Mouse (Mus musculus) CH12.LX (cell line): ENCODE measurements around the gene Stx4a. TPM values are rescaled to one million over a fixed set of nuclear protein-coding genes. Genes with fewer than 3 reads are reported as not detected.

ENCODE experiments used
- DNase-seq: peaks from one replicate; pipeline ENCODE4 v3.0.0-alpha.2; 2013; ENCODE audit errors: extremely low read depth
- H3K27ac ChIP-seq: 2 replicates; pipeline ENCODE4 v1.5.1; 2012; ENCODE audit warnings: low read depth, mild to moderate bottlenecking, control low read depth, moderate library complexity; ENCODE audit not compliant: insufficient read depth
- H3K27me3 ChIP-seq: replicated peaks from 2 replicates; pipeline ENCODE3; 2012; ENCODE audit warnings: inconsistent platforms
- H3K36me3 ChIP-seq, 2 experiments: replicated peaks in 1 of 2; 2 replicates each; pipeline versions ENCODE3 to v1.6.1; 2012; ENCODE audit warnings: inconsistent platforms in 1 of 2, low read length in 1 of 2, mild to moderate bottlenecking in 1 of 2, mixed read lengths in 1 of 2, moderate library complexity in 1 of 2; ENCODE audit not compliant: control insufficient read depth in 1 of 2, insufficient read depth in 1 of 2
- H3K4me1 ChIP-seq, 2 experiments: 2 replicates each; pipeline ENCODE4 v1.6.1; 2012; ENCODE audit warnings: inconsistent platforms in 1 of 2, moderate library complexity in 1 of 2; ENCODE audit not compliant: insufficient read depth in 2 of 2, control insufficient read depth in 1 of 2
- H3K4me2 ChIP-seq: 2 replicates; pipeline ENCODE4 v1.6.1; 2012; ENCODE audit warnings: low read depth, mild to moderate bottlenecking, control low read depth; ENCODE audit not compliant: poor library complexity, insufficient read depth, severe bottlenecking
- H3K4me3 ChIP-seq, 3 experiments: fragments of 150-350 bp in 1 of 3; sonication (generic) in 1 of 3; replicated peaks in 1 of 3; 2 replicates each; pipeline versions ENCODE3 to v1.5.1; 2011 to 2012; ENCODE audit warnings: low read depth in 2 of 3, low read length in 2 of 3, mild to moderate bottlenecking in 2 of 3, moderate library complexity in 2 of 3, control low read depth in 1 of 3, improper control_type of control experiment in 1 of 3, inconsistent platforms in 1 of 3, mixed read lengths in 1 of 3; ENCODE audit not compliant: poor library complexity in 1 of 3
- H3K79me2 ChIP-seq: replicated peaks from 2 replicates; pipeline ENCODE4 v1.6.1; 2012; ENCODE audit warnings: mild to moderate bottlenecking, moderate library complexity; ENCODE audit not compliant: control insufficient read depth, poor library complexity, insufficient read depth, severe bottlenecking; ENCODE audit errors: extremely low read depth
- H3K9ac ChIP-seq: 2 replicates; pipeline ENCODE4 v1.6.1; 2012; ENCODE audit warnings: low read depth, mild to moderate bottlenecking, control low read depth, moderate library complexity; ENCODE audit not compliant: insufficient read depth
- H3K9me3 ChIP-seq: replicated peaks from 2 replicates; pipeline ENCODE3; 2012; ENCODE audit warnings: low read length, inconsistent platforms, mixed read lengths
- BHLHE40 ChIP-seq: IDR thresholded peaks from 2 replicates; pipeline ENCODE4 v1.6.1; 2011; ENCODE audit warnings: mild to moderate bottlenecking, low read depth, low read length, improper control_type of control experiment
- CHD1 ChIP-seq: IDR thresholded peaks from 2 replicates; pipeline ENCODE4 v1.6.1; 2012; ENCODE audit warnings: low read depth, low read length, improper control_type of control experiment, inconsistent platforms
- CHD2 ChIP-seq: IDR thresholded peaks from 2 replicates; pipeline ENCODE4 v1.6.1; 2011; ENCODE audit warnings: low read length, improper control_type of control experiment
- E2F4 ChIP-seq: IDR thresholded peaks from 2 replicates; pipeline ENCODE4 v1.6.1; 2011; ENCODE audit warnings: low read depth, low read length, improper control_type of control experiment; ENCODE audit not compliant: insufficient replicate concordance
- EP300 ChIP-seq: IDR thresholded peaks from 2 replicates; pipeline ENCODE4 v1.6.1; 2011; ENCODE audit warnings: low read length, improper control_type of control experiment
- GABPA ChIP-seq: IDR thresholded peaks from 2 replicates; pipeline ENCODE4 v1.6.1; 2012; ENCODE audit warnings: low read depth, low read length, improper control_type of control experiment, inconsistent platforms; ENCODE audit not compliant: insufficient replicate concordance
- HCFC1 ChIP-seq: IDR thresholded peaks from 2 replicates; pipeline ENCODE4 v1.6.1; 2012; ENCODE audit warnings: low read depth, mild to moderate bottlenecking, inconsistent platforms, low read length, improper control_type of control experiment
- IRF4 ChIP-seq: IDR thresholded peaks from 2 replicates; pipeline ENCODE4 v1.6.1; 2014; ENCODE audit warnings: low read depth, mild to moderate bottlenecking, inconsistent platforms, low read length, improper control_type of control experiment
- JUN ChIP-seq: IDR thresholded peaks from 2 replicates; pipeline ENCODE4 v1.6.1; 2011; ENCODE audit warnings: low read depth, mild to moderate bottlenecking, low read length, improper control_type of control experiment, moderate library complexity; ENCODE audit not compliant: insufficient read depth
- KAT2A ChIP-seq: IDR thresholded peaks from 2 replicates; pipeline ENCODE4 v1.6.1; 2012; ENCODE audit warnings: low read length, improper control_type of control experiment, inconsistent platforms; ENCODE audit not compliant: insufficient replicate concordance
- MAFK ChIP-seq: IDR thresholded peaks from 2 replicates; pipeline ENCODE4 v1.6.1; 2011; ENCODE audit warnings: low read length, improper control_type of control experiment; ENCODE audit not compliant: insufficient replicate concordance
- MYC ChIP-seq: IDR thresholded peaks from 2 replicates; pipeline ENCODE4 v1.6.1; 2011; ENCODE audit warnings: low read depth, mild to moderate bottlenecking, improper control_type of control experiment, low read length
- NELFE ChIP-seq: IDR thresholded peaks from 2 replicates; pipeline ENCODE4 v1.6.1; 2011; ENCODE audit warnings: low read depth, low read length, improper control_type of control experiment
- NRF1 ChIP-seq: IDR thresholded peaks from 2 replicates; pipeline ENCODE4 v1.6.1; 2014; ENCODE audit warnings: low read depth, mild to moderate bottlenecking, inconsistent platforms, low read length, improper control_type of control experiment, moderate library complexity
- PAX5 ChIP-seq: IDR thresholded peaks from 2 replicates; pipeline ENCODE4 v1.6.1; 2012; ENCODE audit warnings: low read length, inconsistent platforms, mixed read lengths
- POLR2AphosphoS2 ChIP-seq: IDR thresholded peaks from 2 replicates; pipeline ENCODE4 v1.6.1; 2011; ENCODE audit warnings: low read depth, low read length, improper control_type of control experiment
- RAD21 ChIP-seq: IDR thresholded peaks from 2 replicates; pipeline ENCODE4 v1.6.1; 2011; ENCODE audit warnings: low read depth, mild to moderate bottlenecking, low read length, improper control_type of control experiment, moderate library complexity
- SMC3 ChIP-seq: IDR thresholded peaks from 2 replicates; pipeline ENCODE4 v1.6.1; 2011; ENCODE audit warnings: low read depth, low read length, improper control_type of control experiment
- TBP ChIP-seq: conservative IDR thresholded peaks from 2 replicates; pipeline ENCODE4 v1.6.1; 2011; ENCODE audit warnings: low read depth, low read length, improper control_type of control experiment
- TCF12 ChIP-seq: IDR thresholded peaks from 2 replicates; pipeline ENCODE4 v1.6.1; 2014; ENCODE audit warnings: low read depth, mild to moderate bottlenecking, inconsistent platforms, low read length, improper control_type of control experiment
- USF1 ChIP-seq: IDR thresholded peaks from 2 replicates; pipeline ENCODE4 v1.6.1; 2014; ENCODE audit warnings: low read depth, mild to moderate bottlenecking, inconsistent platforms, low read length, improper control_type of control experiment
- ZMIZ1 ChIP-seq: IDR thresholded peaks from 2 replicates; pipeline ENCODE4 v1.6.1; 2012; ENCODE audit warnings: low read depth, mild to moderate bottlenecking, inconsistent platforms, low read length, improper control_type of control experiment
- ZNF384 ChIP-seq: IDR thresholded peaks from 2 replicates; pipeline ENCODE4 v1.6.1; 2012; ENCODE audit warnings: low read depth, low read length, improper control_type of control experiment, inconsistent platforms
- dilution Hi-C: fragments of 300-500 bp; cut with MboI; formaldehyde crosslinking; loops from 2 replicates; pipeline ENCODE4 v1.14.3; 2020; ENCODE audit warnings: low sequenced_read_pairs; ENCODE audit not compliant: extremely low pct_unique_long_range_greater_than_20kb, extremely low pct_ligation_motif_present
- in situ Hi-C: fragments of 300-500 bp; cut with MboI; formaldehyde crosslinking; loops from 3 replicates; pipeline ENCODE4 v1.14.3; 2019; ENCODE audit warnings: low sequenced_read_pairs, low pct_ligation_motif_present, low pct_unique_long_range_greater_than_20kb, mixed read lengths
- polyA plus RNA-seq: library from polyadenylated mRNA; unstranded; fragments of >175 nt; gene quantifications from 2 replicates; pipeline ENCODE4 v1.2.1, GENCODE M21; 2012; ENCODE audit warnings: low read depth; ENCODE audit not compliant: insufficient read length
- total RNA-seq, 2 experiments: library from RNA; depleted of rRNA; stranded (reverse); fragments of 300-350 nt in 1 of 2; fragments of >200 nt in 1 of 2; gene quantifications; 2 replicates each; pipeline ENCODE4 v1.2.3; 2012 to 2014

The Stx4a gene
- total and polyA plus RNA-seq, 3 experiments = 16.5 to 50.5 (median 25.4) TPM

DNA sequence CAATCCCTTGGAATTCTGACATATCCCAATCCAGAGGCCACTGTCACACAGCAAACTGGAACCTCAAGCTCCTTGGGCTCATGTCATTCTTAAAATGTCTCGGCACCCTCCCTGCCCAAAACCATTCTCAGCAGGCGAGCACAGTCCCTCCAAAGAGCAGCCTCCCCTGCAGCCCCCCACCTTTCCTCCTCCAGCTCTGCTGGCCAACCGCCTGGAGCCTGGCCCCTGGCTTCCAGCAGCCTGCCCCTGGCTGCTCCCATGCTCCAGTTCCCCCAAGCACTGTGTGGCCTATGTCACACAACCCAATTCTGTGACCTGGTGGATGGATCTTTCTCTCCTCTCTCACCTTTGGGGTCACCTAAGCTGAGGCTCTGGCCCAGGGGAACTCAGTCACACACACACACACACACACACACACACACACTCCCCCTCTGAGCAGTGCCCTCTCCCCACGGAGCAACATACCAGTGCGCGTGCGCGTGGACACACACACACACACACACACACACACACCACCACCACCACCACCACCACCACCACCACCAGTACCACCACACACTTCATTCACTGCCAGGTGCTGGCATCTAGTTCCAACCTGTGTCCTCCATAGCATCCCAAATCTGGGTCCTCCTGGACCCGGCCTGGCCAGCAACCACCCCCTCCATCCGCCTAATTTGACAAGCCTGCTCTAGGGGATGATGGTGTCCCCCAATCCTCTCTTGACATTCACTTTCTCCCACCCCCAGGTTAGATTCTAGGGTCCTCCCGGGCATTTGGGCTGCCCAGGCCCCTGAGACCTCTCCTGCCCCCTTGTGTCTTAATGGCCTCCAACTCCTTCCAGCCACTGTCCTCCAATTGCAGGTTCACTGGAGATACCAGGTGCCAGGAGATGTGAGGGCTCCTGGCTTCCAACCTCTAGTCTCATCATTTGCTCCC is 590 bp upstream of the Stx4a start:
- H3K27me3 ChIP-seq = no peaks in the 10 kb centered on the region
- DNase-seq = no peak
- no peak for TF ChIP-seq TCF12
- H3K9ac ChIP-seq = no peak overlapping the region
- H3K4me3 ChIP-seq = no peak overlapping the region
- H3K4me2 ChIP-seq = no peak overlapping the region
- in situ Hi-C loops (no loop called here), dilution Hi-C loops (no loop called here)
- no peaks in the 10 kb centered on the region for H3K36me3 ChIP-seq
- H3K9me3 ChIP-seq = no peaks in the 10 kb centered on the region
- peaks cover 4 to 28% of the 10 kb centered on the region in 2 experiments; a peak in 3 of 4 replicates for H3K4me1 ChIP-seq
- H3K79me2 ChIP-seq = no peaks in the 10 kb centered on the region
- H3K27ac ChIP-seq = no peak overlapping the region

DNA sequence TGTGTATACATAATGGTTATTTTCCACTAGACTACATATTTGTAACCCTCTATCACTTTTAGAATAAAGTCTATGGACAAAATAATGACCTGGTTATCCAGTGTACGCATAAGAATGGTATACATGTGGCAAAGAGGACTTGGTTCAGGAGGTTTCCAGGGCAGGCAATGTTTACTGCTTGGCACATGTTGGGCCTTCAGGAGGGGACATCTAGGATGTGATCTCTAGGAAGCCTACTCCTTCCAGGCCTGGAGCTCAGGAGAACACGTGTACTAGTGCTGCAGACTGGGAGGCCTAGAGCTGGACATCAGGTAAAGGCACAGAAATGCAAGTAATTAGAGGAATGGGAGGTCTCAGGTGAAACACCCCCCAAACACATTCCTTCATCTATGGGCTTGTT is 11.5 kb downstream of the Stx4a start:
- no peak overlapping the region for H3K4me3 ChIP-seq
- dilution Hi-C loops (no loop called here), in situ Hi-C loops (no loop called here)
- no peaks in the 10 kb centered on the region for H3K36me3 ChIP-seq
- no peaks in the 10 kb centered on the region for H3K9me3 ChIP-seq
- DNase-seq = no peak
- H3K4me2 ChIP-seq = no peak overlapping the region
- no peak overlapping the region for H3K27ac ChIP-seq
- H3K9ac ChIP-seq = no peak overlapping the region
- TF ChIP-seq JUN (no peak), POLR2AphosphoS2 (no peak), CHD1 (no peak), GABPA (no peak), KAT2A (no peak), ZMIZ1 (no peak), E2F4 (no peak), MAFK (no peak), TCF12 (no peak)
- no peaks in the 10 kb centered on the region for H3K27me3 ChIP-seq
- H3K79me2 ChIP-seq = no peaks in the 10 kb centered on the region
- no peaks in the 10 kb centered on the region; a peak in 1 of 4 replicates for H3K4me1 ChIP-seq

DNA sequence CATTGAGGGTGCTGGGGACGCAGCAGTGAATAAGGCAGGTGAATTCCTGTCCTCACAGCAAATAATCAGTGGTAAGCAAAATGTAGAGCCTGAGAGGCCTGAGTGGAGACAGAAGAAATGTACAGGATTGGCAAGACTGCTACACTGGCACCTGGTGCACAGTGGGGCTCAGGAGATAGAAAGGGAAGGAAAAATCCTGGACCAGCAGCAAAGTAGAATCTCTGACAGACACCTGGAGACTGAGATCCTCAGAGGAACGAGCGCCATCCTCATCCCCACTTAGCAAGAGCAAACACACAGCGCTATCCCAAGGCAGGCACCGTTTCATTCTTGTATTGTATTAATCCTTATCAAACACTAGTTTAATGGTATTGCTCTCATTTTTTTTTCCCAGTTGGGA is 13.4 kb downstream of the Stx4a start:
- no peak overlapping the region for H3K27ac ChIP-seq
- no peaks in the 10 kb centered on the region for H3K9me3 ChIP-seq
- DNase-seq = no peak
- H3K4me2 ChIP-seq = no peak overlapping the region
- no peak for TF ChIP-seq BHLHE40
- TF ChIP-seq EP300 = no peak
- TF ChIP-seq CHD1 = no peak
- no peak for TF ChIP-seq GABPA
- no peak for TF ChIP-seq USF1
- TF ChIP-seq SMC3 = no peak
- no peak for TF ChIP-seq PAX5
- TF ChIP-seq IRF4 = no peak
- TF ChIP-seq CHD2 = no peak
- TF ChIP-seq MYC = no peak
- no peak for TF ChIP-seq NRF1
- no peak for TF ChIP-seq TCF12
- no peak for TF ChIP-seq TBP
- TF ChIP-seq KAT2A = no peak
- TF ChIP-seq ZNF384 = no peak
- TF ChIP-seq RAD21 = no peak
- no peak for TF ChIP-seq NELFE
- TF ChIP-seq HCFC1 = no peak
- no peaks in the 10 kb centered on the region for H3K27me3 ChIP-seq
- H3K4me3 ChIP-seq = no peak overlapping the region
- H3K36me3 ChIP-seq = no peaks in the 10 kb centered on the region
- dilution Hi-C loops (no loop called here), in situ Hi-C loops (no loop called here)
- no peak overlapping the region for H3K9ac ChIP-seq
- no peaks in the 10 kb centered on the region for H3K79me2 ChIP-seq
- H3K4me1 ChIP-seq = peaks cover 2 to 7% of the 10 kb centered on the region in 2 experiments; a peak in 3 of 4 replicates
